Mouse (Mus musculus): ENCODE measurements around the gene Gm20671.
A peak's percentile ranks its signal among the peaks of the same experiment; 100 is the strongest.
"Not testable (repeated sequence)": the region's sequence is repeated elsewhere in the genome, so short reads cannot be mapped to it uniquely, and the experiment has no call there.

The Gm20671 gene

GRCm38 (mm10) chr5:32785313-32785915 lies 41.5 kb downstream of the Gm20671 start, which contains the start of gene Pisd:
Gene Pisd, minus strand, starts transcription at chr5:32785646.
- peak; percentile 95 for DNase-seq (ENCODE audit: low spot score)

- no peak for DNase-seq (ENCODE audit: low spot score)
These were observed 42.2 kb downstream of the Gm20671 start for GRCm38 (mm10) chr5:32784726-32785125.

GRCm38 (mm10) chr5:32781596-32781995 lies 45.3 kb downstream of the Gm20671 start:
- no peak for DNase-seq (ENCODE audit: low spot score)

- no peak for DNase-seq (ENCODE audit: low spot score)
These were observed 48.7 kb downstream of the Gm20671 start for GRCm38 (mm10) chr5:32778168-32778567.

- no peak for DNase-seq (ENCODE audit: low spot score)
These were observed 54.5 kb downstream of the Gm20671 start for GRCm38 (mm10) chr5:32772361-32772760.

GRCm38 (mm10) chr5:32767636-32768373 lies 59.1 kb downstream of the Gm20671 start:
- DNase-seq (ENCODE audit: low spot score), result no peak

GRCm38 (mm10) chr5:32767004-32767403 lies 59.9 kb downstream of the Gm20671 start:
- no peak for DNase-seq (ENCODE audit: low spot score)

- DNase-seq (ENCODE audit: low spot score), result peak; percentile 34
These were observed 65.3 kb downstream of the Gm20671 start for GRCm38 (mm10) chr5:32761566-32762140.

- no peak for DNase-seq (ENCODE audit: low spot score)
These were observed 66.1 kb downstream of the Gm20671 start for GRCm38 (mm10) chr5:32760787-32761186.

GRCm38 (mm10) chr5:32760352-32760751 lies 66.6 kb downstream of the Gm20671 start:
- DNase-seq (ENCODE audit: low spot score), result not testable (repeated sequence)

GRCm38 (mm10) chr5:32759662-32760061 lies 67.2 kb downstream of the Gm20671 start:
- DNase-seq (ENCODE audit: low spot score), result no peak

- no peak for DNase-seq (ENCODE audit: low spot score)
These were observed 70.8 kb downstream of the Gm20671 start for GRCm38 (mm10) chr5:32756141-32756540.

- no peak for DNase-seq (ENCODE audit: low spot score)
These were observed 75.2 kb downstream of the Gm20671 start for GRCm38 (mm10) chr5:32751736-32752135.

GRCm38 (mm10) chr5:32748936-32749335 lies 78.0 kb downstream of the Gm20671 start:
- DNase-seq (ENCODE audit: low spot score), result no peak

- DNase-seq (ENCODE audit: low spot score), result peak; percentile 71
These were observed 79.1 kb downstream of the Gm20671 start for GRCm38 (mm10) chr5:32747650-32748375.

- peak; percentile 95 for DNase-seq (ENCODE audit: low spot score)
These were observed 80.9 kb downstream of the Gm20671 start for GRCm38 (mm10) chr5:32745705-32746655.

GRCm38 (mm10) chr5:32742149-32742548 lies 84.8 kb downstream of the Gm20671 start:
- peak; percentile 51 for DNase-seq (ENCODE audit: low spot score)

- DNase-seq (ENCODE audit: low spot score), result peak; percentile 16
These were observed 85.5 kb downstream of the Gm20671 start for GRCm38 (mm10) chr5:32741377-32741776.

GRCm38 (mm10) chr5:32740850-32741249 lies 86.1 kb downstream of the Gm20671 start:
- DNase-seq (ENCODE audit: low spot score), result not testable (repeated sequence)

- no peak for DNase-seq (ENCODE audit: low spot score)
These were observed 86.8 kb downstream of the Gm20671 start for GRCm38 (mm10) chr5:32740138-32740537.

GRCm38 (mm10) chr5:32736770-32737169 lies 90.1 kb downstream of the Gm20671 start:
- DNase-seq (ENCODE audit: low spot score), result not testable (repeated sequence)
